Mouse (Mus musculus) midbrain, postnatal 0 days (tissue): ENCODE data around the gene Gm13889. TPM values are rescaled to one million over a fixed set of nuclear protein-coding genes. Genes with fewer than 3 reads are reported as not detected.

Experiments
- ATAC-seq: fragments of 200-750 bp; cut with Nextera tagmentation; 2 replicates; pipeline ENCODE4 v1.8.0; 2017; ENCODE audit warnings: moderate number of reproducible peaks, mild to moderate bottlenecking, moderate TSS enrichment, moderate library complexity; ENCODE audit not compliant: low FRiP score
- DNase-seq: peaks from one replicate; pipeline ENCODE4 v3.0.0-alpha.2; 2015; ENCODE audit warnings: low spot score
- H3K27ac ChIP-seq: fragments of 300-500 bp; sonication (generic); 2 replicates; pipeline ENCODE4 v1.5.1; 2014; ENCODE audit warnings: low read depth, mild to moderate bottlenecking, low read length, mixed read lengths
- H3K27me3 ChIP-seq: fragments of 300-500 bp; sonication (generic); 2 replicates; pipeline ENCODE4 v1.6.1; 2014; ENCODE audit warnings: low read length, control low read depth, mixed read lengths; ENCODE audit not compliant: insufficient read depth
- H3K36me3 ChIP-seq: fragments of 300-500 bp; sonication (generic); 2 replicates; pipeline ENCODE4 v1.6.1; 2014; ENCODE audit warnings: low read length, control low read depth, mixed read lengths; ENCODE audit not compliant: insufficient read depth
- H3K4me1 ChIP-seq: fragments of 300-500 bp; sonication (generic); 2 replicates; pipeline ENCODE4 v1.6.1; 2014; ENCODE audit warnings: mild to moderate bottlenecking, control low read depth, antibody characterized with exemption, low read length, mixed read lengths; ENCODE audit not compliant: insufficient read depth
- H3K4me2 ChIP-seq: fragments of 300-500 bp; sonication (generic); 2 replicates; pipeline ENCODE4 v1.6.1; 2014; ENCODE audit warnings: low read depth, mild to moderate bottlenecking, low read length, mixed read lengths; ENCODE audit not compliant: poor library complexity, severe bottlenecking
- H3K4me3 ChIP-seq: fragments of 300-500 bp; sonication (generic); 2 replicates; pipeline ENCODE4 v1.5.1; 2014; ENCODE audit warnings: low read depth, mild to moderate bottlenecking, low read length, moderate library complexity
- H3K9ac ChIP-seq: fragments of 300-500 bp; sonication (generic); replicated peaks from 2 replicates; pipeline ENCODE4 v1.6.1; 2014; ENCODE audit warnings: mild to moderate bottlenecking, low read length, moderate library complexity, mixed read lengths; ENCODE audit not compliant: poor library complexity, severe bottlenecking
- H3K9me3 ChIP-seq: fragments of 300-500 bp; sonication (generic); 2 replicates; pipeline ENCODE4 v1.6.1; 2016; ENCODE audit warnings: low read length, control low read depth
- CTCF ChIP-seq: IDR thresholded peaks from 2 replicates; pipeline ENCODE4 v1.5.1; 2016; ENCODE audit warnings: antibody characterized with exemption, mild to moderate bottlenecking
- WGBS: fragments of 180-500 bp; shearing (Covaris S2); extraction: QIAGEN DNeasy Blood & Tissue Kit; methylation state at CpG from one replicate; pipeline ENCODE4 v1.1.7; 2014; 5-methylcytosine and 5-hydroxymethylcytosine counted together
- polyA plus RNA-seq: library from polyadenylated mRNA; unstranded; fragments of >200 nt; fragmentation: Nextera tagmentation; extraction: Ambion mirVana; gene quantifications from 2 replicates; pipeline ENCODE4 v1.2.1, GENCODE M21; 2015
- total RNA-seq: library from RNA; depleted of rRNA; stranded (reverse); fragments of >200 nt; gene quantifications from 2 replicates; pipeline ENCODE4 v1.2.3, GENCODE M21; 2014

The Gm13889 gene
- total and polyA plus RNA-seq, 2 experiments from 2014 or later: 10.4 to 21.9 TPM

- no peak for TF ChIP-seq CTCF
- H3K9ac ChIP-seq: no peak overlapping the region
- no peak overlapping the region for H3K27ac ChIP-seq
- H3K4me1 ChIP-seq: no peaks in the 10 kb centered on the region
- ATAC-seq (no peak), DNase-seq (no peak)
- H3K9me3 ChIP-seq: 0 out of 2 replicates have a peak, but pooled peaks cover 4% of the 10 kb centered on the region
- WGBS: 77% methylated on average over 11 of the region's 11 CpGs
- H3K36me3 ChIP-seq: no peaks in the 10 kb centered on the region
- no peaks in the 10 kb centered on the region for H3K27me3 ChIP-seq
- no peak overlapping the region for H3K4me2 ChIP-seq
- H3K4me3 ChIP-seq: no peak overlapping the region
Observed at GRCm38 (mm10) chr2:93941670-93942069, 15.3 kb downstream of the Gm13889 start.

- no peak for TF ChIP-seq CTCF
- no peaks in the 10 kb centered on the region for H3K4me1 ChIP-seq
- H3K36me3 ChIP-seq: no peaks in the 10 kb centered on the region
- DNase-seq: peak; percentile 9
- no peak overlapping the region for H3K4me2 ChIP-seq
- no peak overlapping the region for H3K27ac ChIP-seq
- H3K9me3 ChIP-seq: no peaks in the 10 kb centered on the region
- no peak overlapping the region for H3K9ac ChIP-seq
- ATAC-seq: no peak
- no peaks in the 10 kb centered on the region for H3K27me3 ChIP-seq
- H3K4me3 ChIP-seq: no peak overlapping the region
- WGBS: 83% methylated on average over 9 of the region's 9 CpGs
Observed at GRCm38 (mm10) chr2:93938534-93938933, 18.5 kb downstream of the Gm13889 start.

GRCm38 (mm10) chr2:93928866-93929265, 28.1 kb downstream of the Gm13889 start:
- DNase-seq (no peak), ATAC-seq (no peak)
- H3K27ac ChIP-seq: no peak overlapping the region
- no peak for TF ChIP-seq CTCF
- H3K9me3 ChIP-seq: no peaks in the 10 kb centered on the region
- no peaks in the 10 kb centered on the region for H3K27me3 ChIP-seq
- H3K9ac ChIP-seq: no peak overlapping the region
- no peak overlapping the region for H3K4me3 ChIP-seq
- H3K36me3 ChIP-seq: no peaks in the 10 kb centered on the region
- 83% methylated on average over 10 of the region's 10 CpGs for WGBS
- H3K4me1 ChIP-seq: no peaks in the 10 kb centered on the region
- H3K4me2 ChIP-seq: no peak overlapping the region

- Histone ChIP-seq H3K4me2 (no peak overlapping the region), H3K9ac (no peak overlapping the region), H3K9me3 (no peaks in the 10 kb centered on the region), H3K4me3 (no peak overlapping the region), H3K27ac (no peak overlapping the region), H3K36me3 (no peaks in the 10 kb centered on the region), H3K27me3 (no peaks in the 10 kb centered on the region), H3K4me1 (no peaks in the 10 kb centered on the region)
- 72% methylated on average over 13 of the region's 13 CpGs for WGBS
- DNase-seq (no peak), ATAC-seq (no peak)
- TF ChIP-seq CTCF: no peak
Observed at GRCm38 (mm10) chr2:93927701-93928437, 29.1 kb downstream of the Gm13889 start.

GRCm38 (mm10) chr2:93926141-93926540, 30.9 kb downstream of the Gm13889 start:
- no peak overlapping the region for H3K27ac ChIP-seq
- ATAC-seq: no peak
- H3K4me2 ChIP-seq: no peak overlapping the region
- H3K9me3 ChIP-seq: no peaks in the 10 kb centered on the region
- no peak for DNase-seq
- H3K9ac ChIP-seq: no peak overlapping the region
- H3K4me3 ChIP-seq: no peak overlapping the region
- H3K36me3 ChIP-seq: no peaks in the 10 kb centered on the region
- no peaks in the 10 kb centered on the region for H3K4me1 ChIP-seq
- WGBS: 95% methylated on average over 8 of the region's 8 CpGs
- TF ChIP-seq CTCF: no peak
- no peaks in the 10 kb centered on the region for H3K27me3 ChIP-seq

- H3K36me3 ChIP-seq: no peaks in the 10 kb centered on the region
- H3K27me3 ChIP-seq: no peaks in the 10 kb centered on the region
- WGBS: 84% methylated on average over 3 of the region's 3 CpGs
- no peaks in the 10 kb centered on the region for H3K4me1 ChIP-seq
- ATAC-seq (no peak), DNase-seq (no peak)
- no peaks in the 10 kb centered on the region for H3K9me3 ChIP-seq
- H3K27ac ChIP-seq: no peak overlapping the region
- no peak for TF ChIP-seq CTCF
- H3K9ac ChIP-seq: no peak overlapping the region
- H3K4me3 ChIP-seq: no peak overlapping the region
- H3K4me2 ChIP-seq: no peak overlapping the region
Observed at GRCm38 (mm10) chr2:93919093-93919492, 37.9 kb downstream of the Gm13889 start.
